8 mouse cellular contexts compared by ENCODE assay signal in the genomic region with DNA sequence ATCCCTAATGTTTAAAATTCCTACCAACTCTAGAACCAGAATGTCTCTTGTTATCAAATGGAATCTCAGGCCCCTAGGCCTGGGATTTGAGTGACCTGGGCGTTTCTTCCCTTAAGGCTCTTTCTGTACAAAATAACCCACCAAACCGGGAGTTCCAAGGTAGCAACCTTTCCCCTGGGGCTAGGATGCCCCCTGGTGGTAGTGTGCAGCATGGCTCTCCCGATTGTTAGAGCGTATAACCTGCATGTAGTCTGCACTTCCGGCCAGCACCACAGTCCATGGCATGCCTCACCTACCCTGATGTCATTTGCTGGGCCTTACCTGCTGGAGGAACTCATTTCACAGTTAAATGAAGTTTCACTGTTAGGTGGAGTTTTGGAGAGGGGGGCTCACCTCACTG. TPM values are rescaled to one million over a fixed set of nuclear protein-coding genes. Genes with fewer than 3 reads are reported as not detected.
A peak's percentile ranks its signal among the peaks of the same experiment; 100 is the strongest.
DNase-seq lines count a peak whose midpoint lies in the region; ATAC-seq and TF ChIP-seq lines count a peak whose summit lies in the region.

No protein-coding gene starts in this region.

- H3K27me3 ChIP-seq in forebrain, postnatal 0 days (ENCODE audit: insufficient read depth, low read length), result no peaks in the 10 kb centered on the region; the same call in 1 of the 2 replicates
- H3K27me3 ChIP-seq in forebrain, embryonic 13.5 days, result peaks cover 12% of the 10 kb centered on the region
- no peaks in the 10 kb centered on the region for H3K27me3 ChIP-seq in testis, adult 2 months (ENCODE audit: control insufficient read depth, insufficient read depth, low read length)
- peaks cover 9% of the 10 kb centered on the region; the same call in 1 of the 2 replicates for H3K27me3 ChIP-seq in neural tube, embryonic 15.5 days (replicated peaks)

- no peak overlapping the region for H3K27ac ChIP-seq in forebrain, postnatal 0 days (ENCODE audit: low read depth, low read length)
- no peak overlapping the region; the same call in 1 of the 2 replicates for H3K27ac ChIP-seq in forebrain, embryonic 13.5 days
- H3K27ac ChIP-seq in testis, adult 2 months (ENCODE audit: control insufficient read depth, insufficient read depth, low read depth, low read length), result no peak overlapping the region
- H3K27ac ChIP-seq in embryonic fibroblast, embryonic 13.5 days (ENCODE audit: insufficient read depth, low read length), result no peak overlapping the region
- no peak overlapping the region for H3K27ac ChIP-seq in neural tube, embryonic 15.5 days (replicated peaks)

- no peak overlapping the region for H3K9ac ChIP-seq in forebrain, postnatal 0 days
- no peak overlapping the region for H3K9ac ChIP-seq in forebrain, embryonic 13.5 days
- no peak overlapping the region for H3K9ac ChIP-seq in neural tube, embryonic 15.5 days (replicated peaks)

- TF ChIP-seq CTCF in forebrain, postnatal 0 days (IDR thresholded peaks at IDR 0.05; ENCODE audit: low read depth), result peak; percentile 60
- TF ChIP-seq CTCF in testis, adult 2 months (IDR thresholded peaks at IDR 0.05; ENCODE audit: control insufficient read depth, insufficient read depth, insufficient replicate concordance, low read depth, low read length), result peak; percentile 79; the same call in 1 of the 2 replicates
- TF ChIP-seq CTCF in embryonic fibroblast, embryonic 13.5 days (IDR thresholded peaks at IDR 0.05; ENCODE audit: borderline replicate concordance, insufficient read depth, low read length), result peak; percentile 43; the same call in 1 of the 2 replicates

- ATAC-seq in forebrain, postnatal 0 days, result no peak
- no peak for ATAC-seq in forebrain, embryonic 13.5 days
- peak; percentile 53 for ATAC-seq in megakaryocyte, adult 5-6 weeks (ENCODE audit: poor library complexity, severe bottlenecking)
- no peak for ATAC-seq in neural tube, embryonic 15.5 days (ENCODE audit: low FRiP score)

- H3K4me3 ChIP-seq in forebrain, postnatal 0 days (ENCODE audit: low read depth, low read length), result no peak overlapping the region
- H3K4me3 ChIP-seq in forebrain, embryonic 13.5 days, result no peak overlapping the region
- H3K4me3 ChIP-seq in testis, adult 2 months (ENCODE audit: control insufficient read depth, low read depth, low read length), result no peak overlapping the region
- H3K4me3 ChIP-seq in embryonic fibroblast, embryonic 13.5 days (ENCODE audit: insufficient read depth, low read length), result no peak overlapping the region
- no peak overlapping the region for H3K4me3 ChIP-seq in neural tube, embryonic 15.5 days (replicated peaks)

- TF ChIP-seq POLR2A in testis, adult 2 months (IDR thresholded peaks at IDR 0.05; ENCODE audit: control insufficient read depth, low read depth, low read length), result no peak
- TF ChIP-seq POLR2A in embryonic fibroblast, embryonic 13.5 days (IDR thresholded peaks at IDR 0.05; ENCODE audit: low read depth, low read length), result no peak

- H3K9me3 ChIP-seq in forebrain, postnatal 0 days (ENCODE audit: low read length), result 0 out of 2 replicates have a peak, but pooled peaks cover 4% of the 10 kb centered on the region
- peaks cover 11% of the 10 kb centered on the region; the same call in 1 of the 2 replicates for H3K9me3 ChIP-seq in forebrain, embryonic 13.5 days (replicated peaks)
- 0 out of 2 replicates have a peak, but pooled peaks cover 11% of the 10 kb centered on the region for H3K9me3 ChIP-seq in neural tube, embryonic 15.5 days (replicated peaks)

- H3K36me3 ChIP-seq in forebrain, postnatal 0 days (ENCODE audit: insufficient read depth), result no peaks in the 10 kb centered on the region
- no peaks in the 10 kb centered on the region for H3K36me3 ChIP-seq in forebrain, embryonic 13.5 days (ENCODE audit: poor library complexity, severe bottlenecking)
- H3K36me3 ChIP-seq in testis, adult 2 months (ENCODE audit: control insufficient read depth, insufficient read depth, low read length), result no peaks in the 10 kb centered on the region
- no peaks in the 10 kb centered on the region for H3K36me3 ChIP-seq in neural tube, embryonic 15.5 days

- H3K4me2 ChIP-seq in forebrain, postnatal 0 days (ENCODE audit: low read depth), result no peak overlapping the region
- no peak overlapping the region for H3K4me2 ChIP-seq in forebrain, embryonic 13.5 days
- no peak overlapping the region for H3K4me2 ChIP-seq in neural tube, embryonic 15.5 days

- H3K4me1 ChIP-seq in forebrain, postnatal 0 days (ENCODE audit: insufficient read depth), result no peaks in the 10 kb centered on the region
- 0 out of 2 replicates have a peak, but pooled peaks cover 2% of the 10 kb centered on the region for H3K4me1 ChIP-seq in forebrain, embryonic 13.5 days
- no peaks in the 10 kb centered on the region; the same call in 1 of the 2 replicates for H3K4me1 ChIP-seq in testis, adult 2 months (ENCODE audit: control insufficient read depth, insufficient read depth, low read length)
- H3K4me1 ChIP-seq in embryonic fibroblast, embryonic 13.5 days (ENCODE audit: control insufficient read depth, insufficient read depth, low read length), result no peaks in the 10 kb centered on the region
- H3K4me1 ChIP-seq in neural tube, embryonic 15.5 days, result peaks cover 3% of the 10 kb centered on the region; the same call in 1 of the 2 replicates

- 58% methylated on average over 5 of the region's 5 CpGs for WGBS in forebrain, postnatal 0 days
- 55% methylated on average over 5 of the region's 5 CpGs for WGBS in forebrain, embryonic 13.5 days
- WGBS in neural tube, embryonic 15.5 days, result 65% methylated on average over 5 of the region's 5 CpGs

- DNase-seq in forebrain, postnatal 0 days, result no peak
- no peak for DNase-seq in testis, postnatal 14 days (ENCODE audit: low spot score)
- no peak for DNase-seq in gastrocnemius, postnatal 10 days

RNA-seq across cellular contexts. Expression of gene Sec14l2, which starts 0.7 kb away (rescaled TPM):
- 4.4 and 5.8 TPM in 2 replicates for total RNA-seq in forebrain, postnatal 0 days (2014; rRNA removed)
- polyA plus RNA-seq in forebrain, postnatal 0 days (2015; fragmentation: Nextera tagmentation; extraction: Ambion mirVana), result 2.9 and 3.4 TPM in 2 replicates
- 1.5 and 2.3 TPM in 2 replicates for polyA plus RNA-seq in forebrain, embryonic 13.5 days (2015; fragmentation: Nextera tagmentation; extraction: Ambion mirVana)
- 2.2 and 4.8 TPM in 2 replicates for polyA plus RNA-seq in testis, adult 2 months (2012; rRNA removed)
- 1.8 and 2.5 TPM in 2 replicates for polyA plus RNA-seq in embryonic fibroblast, embryonic 13.5 days (2011; ENCODE audit: insufficient read length, low read depth, missing spikeins)
- 0.27 and 0.82 TPM in 2 replicates for total RNA-seq in megakaryocyte, adult 5-6 weeks (2015)
- 0.81 and 3.9 TPM in 2 replicates for total RNA-seq in megakaryocyte, adult 5-6 weeks (2017)
- polyA plus RNA-seq in neural tube, embryonic 15.5 days (2015; fragmentation: Nextera tagmentation; extraction: Ambion mirVana), result 3.7 and 4.5 TPM in 2 replicates
- total RNA-seq in gastrocnemius, postnatal 10 days (2021), result 1 to 10 TPM; 1.4 to 2.3 TPM

RNA-seq across cellular contexts. Expression of gene Rnf215, which starts 11.1 kb away (rescaled TPM):
- 73.9 and 90.1 TPM in 2 replicates for total RNA-seq in forebrain, postnatal 0 days (2014; rRNA removed)
- polyA plus RNA-seq in forebrain, postnatal 0 days (2015; fragmentation: Nextera tagmentation; extraction: Ambion mirVana), result 37.4 and 45.4 TPM in 2 replicates
- 37.5 and 41.0 TPM in 2 replicates for polyA plus RNA-seq in forebrain, embryonic 13.5 days (2015; fragmentation: Nextera tagmentation; extraction: Ambion mirVana)
- 4.2 and 4.5 TPM in 2 replicates for polyA plus RNA-seq in testis, adult 2 months (2012; rRNA removed)
- 16.4 and 19.6 TPM in 2 replicates for polyA plus RNA-seq in embryonic fibroblast, embryonic 13.5 days (2011; ENCODE audit: insufficient read length, low read depth, missing spikeins)
- 6.3 and 7.7 TPM in 2 replicates for total RNA-seq in megakaryocyte, adult 5-6 weeks (2015)
- 12.8 and 14.8 TPM in 2 replicates for total RNA-seq in megakaryocyte, adult 5-6 weeks (2017)
- polyA plus RNA-seq in neural tube, embryonic 15.5 days (2015; fragmentation: Nextera tagmentation; extraction: Ambion mirVana), result 40.2 and 44.9 TPM in 2 replicates
- 10 to 100 TPM in 1 of 2 experiments, 1 to 10 TPM in 1; 7.8 to 13.3 TPM for total RNA-seq in gastrocnemius, postnatal 10 days (2021)

RNA-seq across cellular contexts. Expression of gene Mtfp1, which starts 28.7 kb away (rescaled TPM):
- total RNA-seq in forebrain, postnatal 0 days (2014; rRNA removed), result 10.1 and 11.8 TPM in 2 replicates
- 12.4 and 14.2 TPM in 2 replicates for polyA plus RNA-seq in forebrain, postnatal 0 days (2015; fragmentation: Nextera tagmentation; extraction: Ambion mirVana)
- 7.0 and 7.5 TPM in 2 replicates for polyA plus RNA-seq in forebrain, embryonic 13.5 days (2015; fragmentation: Nextera tagmentation; extraction: Ambion mirVana)
- polyA plus RNA-seq in testis, adult 2 months (2012; rRNA removed), result 9.0 and 10.0 TPM in 2 replicates
- polyA plus RNA-seq in embryonic fibroblast, embryonic 13.5 days (2011; ENCODE audit: insufficient read length, low read depth, missing spikeins), result 0.49 and 1.6 TPM in 2 replicates
- 1.1 and 2.6 TPM in 2 replicates for total RNA-seq in megakaryocyte, adult 5-6 weeks (2015)
- 1.3 and 1.8 TPM in 2 replicates for total RNA-seq in megakaryocyte, adult 5-6 weeks (2017)
- 13.1 and 14.3 TPM in 2 replicates for polyA plus RNA-seq in neural tube, embryonic 15.5 days (2015; fragmentation: Nextera tagmentation; extraction: Ambion mirVana)
- 10 to 100 TPM; 25.7 to 34.8 TPM for total RNA-seq in gastrocnemius, postnatal 10 days (2021)

RNA-seq across cellular contexts. Expression of gene Ccdc157, which starts 36.2 kb away (rescaled TPM):
- 13.9 and 25.0 TPM in 2 replicates for total RNA-seq in forebrain, postnatal 0 days (2014; rRNA removed)
- 5.2 and 7.8 TPM in 2 replicates for polyA plus RNA-seq in forebrain, postnatal 0 days (2015; fragmentation: Nextera tagmentation; extraction: Ambion mirVana)
- 5.3 and 7.2 TPM in 2 replicates for polyA plus RNA-seq in forebrain, embryonic 13.5 days (2015; fragmentation: Nextera tagmentation; extraction: Ambion mirVana)
- polyA plus RNA-seq in testis, adult 2 months (2012; rRNA removed), result 46.5 and 48.8 TPM in 2 replicates
- 9.2 and 9.4 TPM in 2 replicates for polyA plus RNA-seq in embryonic fibroblast, embryonic 13.5 days (2011; ENCODE audit: insufficient read length, low read depth, missing spikeins)
- total RNA-seq in megakaryocyte, adult 5-6 weeks (2015), result 1.1 TPM in 1 of 2 replicates, not detected in the other
- 0.44 and 1.3 TPM in 2 replicates for total RNA-seq in megakaryocyte, adult 5-6 weeks (2017)
- polyA plus RNA-seq in neural tube, embryonic 15.5 days (2015; fragmentation: Nextera tagmentation; extraction: Ambion mirVana), result 7.5 and 10.0 TPM in 2 replicates
- 1 to 10 TPM; 5.9 to 8.8 TPM for total RNA-seq in gastrocnemius, postnatal 10 days (2021)

RNA-seq across cellular contexts. Expression of gene Sf3a1, which starts 36.2 kb away (rescaled TPM):
- 46.7 and 54.4 TPM in 2 replicates for total RNA-seq in forebrain, postnatal 0 days (2014; rRNA removed)
- polyA plus RNA-seq in forebrain, postnatal 0 days (2015; fragmentation: Nextera tagmentation; extraction: Ambion mirVana), result 30.6 and 34.6 TPM in 2 replicates
- polyA plus RNA-seq in forebrain, embryonic 13.5 days (2015; fragmentation: Nextera tagmentation; extraction: Ambion mirVana), result 61.2 and 66.8 TPM in 2 replicates
- polyA plus RNA-seq in testis, adult 2 months (2012; rRNA removed), result 32.9 and 35.1 TPM in 2 replicates
- polyA plus RNA-seq in embryonic fibroblast, embryonic 13.5 days (2011; ENCODE audit: insufficient read length, low read depth, missing spikeins), result 42.5 and 46.8 TPM in 2 replicates
- total RNA-seq in megakaryocyte, adult 5-6 weeks (2015), result 42.2 and 42.4 TPM in 2 replicates
- 24.8 and 28.9 TPM in 2 replicates for total RNA-seq in megakaryocyte, adult 5-6 weeks (2017)
- 41.8 and 47.4 TPM in 2 replicates for polyA plus RNA-seq in neural tube, embryonic 15.5 days (2015; fragmentation: Nextera tagmentation; extraction: Ambion mirVana)
- 10 to 100 TPM; 28.1 to 32.6 TPM for total RNA-seq in gastrocnemius, postnatal 10 days (2021)
